Mouse (Mus musculus) left cerebral cortex, adult 2 months (tissue): ENCODE measurements around the gene Cdh22. TPM values are rescaled to one million over a fixed set of nuclear protein-coding genes. Genes with fewer than 3 reads are reported as not detected.
A peak's percentile ranks its signal among the peaks of the same experiment; 100 is the strongest.

ENCODE experiments used
- DNase-seq, 2 experiments: peaks; one replicate each; pipeline ENCODE4 v3.0.0; 2021 to 2022; ENCODE audit warnings: low spot score in 2 of 2, mixed read lengths in 1 of 2; ENCODE audit errors: extremely low spot score in 1 of 2
- H3K27ac ChIP-seq: fragments of 200-600 bp; 2 replicates; pipeline ENCODE4 v1.8.1; 2022
- H3K4me3 ChIP-seq: fragments of 200-600 bp; 2 replicates; pipeline ENCODE4 v1.8.1; 2022
- CTCF ChIP-seq: fragments of 200-600 bp; IDR thresholded peaks from 2 replicates; pipeline ENCODE4 v1.8.1; 2022; ENCODE audit warnings: antibody characterized with exemption, mild to moderate bottlenecking, moderate library complexity
- intact Hi-C: fragments of 180-260 bp; cut with DNase I; formaldehyde crosslinking; loops from one replicate; pipeline ENCODE4 v1.15.1; 2025
- total RNA-seq, 2 experiments: library from RNA; stranded (reverse); gene quantifications; 2 replicates each; pipeline ENCODE4 v1.2.3; 2021

The Cdh22 gene
- total RNA-seq, 2 experiments from 2014 or later = 58.7 to 60.6 TPM

DNA sequence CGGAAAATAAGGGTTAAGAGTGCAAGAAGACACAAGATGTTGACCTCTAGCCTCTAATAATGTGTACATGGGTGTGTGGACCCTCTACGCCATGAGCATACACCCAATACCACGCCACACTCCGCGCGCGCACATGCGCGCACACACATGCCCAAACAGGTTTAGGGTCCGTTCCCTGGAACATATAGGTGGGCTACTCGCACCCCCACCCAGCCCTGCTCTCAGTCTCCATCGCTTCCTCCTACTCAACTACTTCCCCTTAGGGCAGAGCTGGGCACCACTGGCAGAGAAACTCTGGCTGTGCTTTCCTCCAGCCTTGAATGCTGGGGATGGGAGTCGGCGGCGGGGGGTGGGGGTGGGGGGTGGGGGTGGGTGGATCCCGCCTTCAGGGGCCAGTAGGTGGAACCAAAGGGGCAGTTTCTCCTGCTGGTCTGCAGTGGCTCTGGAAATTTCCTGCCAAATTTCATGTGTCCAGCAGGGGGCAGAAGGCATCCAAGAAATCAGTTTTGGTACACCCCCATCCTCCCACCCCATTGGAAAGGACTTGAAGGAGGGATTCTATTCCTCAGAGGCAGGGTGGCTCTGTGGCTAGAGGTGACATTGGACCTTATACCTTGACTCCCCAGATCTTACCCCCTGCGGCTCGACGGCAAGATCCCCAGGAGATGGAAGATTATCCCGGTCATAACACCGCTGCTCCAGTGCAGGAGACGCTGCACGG is 164.4 kb downstream of the Cdh22 start:
- TF ChIP-seq CTCF = peak; percentile 67
- Histone ChIP-seq H3K27ac (no peak overlapping the region), H3K4me3 (no peak overlapping the region)
- DNase-seq = peak; percentile 71 to 73
- intact Hi-C loops = loop anchor here (1.0 kb wide), 1 partner anchor 417 kb away; no protein-coding TSS in a partner anchor

- DNase-seq = no peak
- no peak for TF ChIP-seq CTCF
- intact Hi-C loops = no loop called here
- no peak overlapping the region for H3K27ac ChIP-seq
- no peak overlapping the region for H3K4me3 ChIP-seq
Observed at GRCm38 (mm10) chr2:165068806-165069205, 165.8 kb downstream of the Cdh22 start.

DNA sequence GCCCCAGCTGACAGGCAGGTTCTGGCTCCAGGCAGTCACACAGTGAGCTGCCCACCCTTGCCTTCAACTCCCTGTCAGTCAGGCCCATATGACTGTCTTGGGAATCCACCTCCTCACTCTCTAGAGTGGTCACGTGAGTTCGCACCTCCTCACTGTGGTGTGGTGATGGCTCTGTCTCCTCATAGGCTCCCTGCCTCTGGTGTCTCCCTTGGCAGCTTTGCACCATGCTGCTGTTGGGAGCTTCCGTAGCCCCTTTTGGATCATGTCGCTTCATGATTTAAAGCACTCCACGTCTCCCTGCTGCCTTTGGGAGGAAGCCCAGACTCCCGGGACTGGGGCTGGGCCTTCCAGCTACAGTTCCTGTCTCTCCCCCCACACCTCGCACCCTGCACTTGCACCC is 170.2 kb downstream of the Cdh22 start:
- peak; percentile 47 to 49 for DNase-seq
- H3K4me3 ChIP-seq = no peak overlapping the region
- TF ChIP-seq CTCF = no peak
- intact Hi-C loops = no loop called here
- H3K27ac ChIP-seq = no peak overlapping the region

DNA sequence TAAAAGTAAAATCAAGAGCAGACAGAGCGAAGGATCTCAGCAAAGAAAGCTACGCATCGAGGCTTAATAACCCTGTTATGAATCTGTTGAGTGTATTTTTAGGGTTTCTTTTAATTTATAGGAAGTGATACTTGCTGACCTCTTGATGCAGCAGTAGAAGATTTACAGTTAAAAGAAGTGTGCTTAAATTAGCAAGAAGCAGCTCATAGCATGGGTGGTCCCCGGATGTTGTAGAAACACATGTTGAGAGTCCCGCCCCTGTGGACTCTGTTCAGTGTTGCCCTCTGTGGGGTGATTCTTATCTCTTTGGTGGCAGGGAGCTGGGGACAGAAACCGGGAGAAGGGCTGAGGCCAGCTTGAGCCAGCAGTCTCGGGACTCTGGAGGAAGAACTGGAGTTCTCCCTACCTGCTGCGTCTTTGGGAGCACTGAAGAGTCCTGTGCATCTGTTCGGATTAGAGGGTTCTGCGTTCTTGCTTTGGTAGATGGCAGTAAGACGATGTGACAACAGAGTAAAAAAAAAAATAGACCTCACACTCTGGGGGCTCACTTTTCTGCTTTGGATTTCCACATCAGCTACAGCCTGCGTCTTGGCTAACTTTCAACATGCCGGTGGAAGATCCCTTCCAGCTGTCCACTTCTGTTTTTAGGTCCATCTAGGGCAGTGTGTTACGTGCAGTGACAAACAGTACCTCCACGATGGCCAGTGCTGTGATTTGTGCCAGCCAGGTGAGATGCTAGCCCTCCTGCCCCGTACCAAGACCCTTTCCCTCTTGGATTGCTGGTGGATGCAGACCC is 172.8 kb downstream of the Cdh22 start:
- DNase-seq = no peak
- Histone ChIP-seq H3K27ac (no peak overlapping the region), H3K4me3 (no peak overlapping the region)
- TF ChIP-seq CTCF = no peak
- intact Hi-C loops = no loop called here

Other genes with a start within 250 kb of the Cdh22 start
- gene Ncoa5, start 200.0 kb downstream of the Cdh22 start, total RNA-seq = 10 to 100 TPM; 55.5 to 57.5 TPM
- gene Cd40, start 179.2 kb downstream of the Cdh22 start, total RNA-seq = under 1 TPM; 0.42 to 0.61 TPM
- not detected for gene 1700025C18Rik, start 144.1 kb downstream of the Cdh22 start, total RNA-seq
- 10 to 100 TPM; 59.1 to 63.4 TPM for gene Slc35c2, start 53.0 kb upstream of the Cdh22 start, total RNA-seq
- gene Elmo2, start 91.6 kb upstream of the Cdh22 start, total RNA-seq = 100 to 1,000 TPM; 164 to 173 TPM
- gene Zfp663, start 133.9 kb upstream of the Cdh22 start, total RNA-seq = not detected
- gene Zfp334, start 153.4 kb upstream of the Cdh22 start, total RNA-seq = 10 to 100 TPM; 15.4 to 18.2 TPM
- gene Ocstamp, start 165.6 kb upstream of the Cdh22 start, total RNA-seq = not detected
- 10 to 100 TPM; 12.0 to 18.6 TPM for gene Slc13a3, start 238.4 kb upstream of the Cdh22 start, total RNA-seq